Mouse (Mus musculus): Measurements from ENCODE around the gene Spag9. TPM values are rescaled to one million over a fixed set of nuclear protein-coding genes. Genes with fewer than 3 reads are reported as not detected.
A peak's percentile ranks its signal among the peaks of the same experiment; 100 is the strongest.

Gene Spag9
- total and polyA plus RNA-seq, 3 experiments = 21.0 to 32.1 (median 22.6) TPM

DNA sequence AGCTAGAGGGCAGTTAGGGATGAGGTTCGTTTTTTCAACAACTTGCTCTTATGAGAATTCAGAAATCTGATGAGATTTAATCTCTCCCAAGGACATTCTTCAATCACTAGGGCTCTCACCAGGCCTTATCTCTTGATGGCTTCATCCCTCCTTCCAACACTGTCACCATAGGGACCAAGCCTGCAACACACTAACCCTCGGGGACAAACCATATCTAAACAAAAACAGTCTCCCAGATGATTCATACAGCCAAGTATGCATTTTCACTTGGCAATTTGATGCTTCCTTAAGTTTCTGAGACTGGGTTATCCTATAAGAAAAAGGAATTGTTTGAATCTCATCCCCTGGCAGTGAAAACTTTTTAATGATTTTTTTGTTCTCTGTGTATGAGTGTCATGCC lies 37.1 kb downstream of the Spag9 start:
- Histone ChIP-seq H3K4me2 (ENCODE audit: insufficient read depth, low read depth, poor library complexity, severe bottlenecking) (no peak overlapping the region), H3K79me2 (replicated peaks; ENCODE audit: control insufficient read depth, extremely low read depth, insufficient read depth, poor library complexity, severe bottlenecking) (peaks cover 5% of the 10 kb centered on the region), H3K9ac (ENCODE audit: insufficient read depth, low read depth) (no peak overlapping the region), H3K36me3 (replicated peaks in 1 of 2; ENCODE audit: control insufficient read depth in 1 of 2, insufficient read depth in 1 of 2, low read length in 1 of 2) (peaks cover 0 to 21% of the 10 kb centered on the region in 2 experiments), H3K4me3 (replicated peaks in 1 of 3; ENCODE audit: low read depth in 2 of 3, low read length in 2 of 3, poor library complexity in 1 of 3) (no peak overlapping the region), H3K4me1 (ENCODE audit: control insufficient read depth in 1 of 2, insufficient read depth in 2 of 2) (peaks cover 0 to 4% of the 10 kb centered on the region in 2 experiments; a peak in 1 of 4 replicates), H3K9me3 (replicated peaks; ENCODE audit: low read length) (no peaks in the 10 kb centered on the region), H3K27me3 (replicated peaks) (no peaks in the 10 kb centered on the region), H3K27ac (ENCODE audit: insufficient read depth, low read depth) (no peak overlapping the region)
- dilution Hi-C loops (cut with MboI; ENCODE audit: extremely low pct_ligation_motif_present, extremely low pct_unique_long_range_greater_than_20kb, low sequenced_read_pairs) (no loop called here), in situ Hi-C loops (cut with MboI; ENCODE audit: low pct_ligation_motif_present, low pct_unique_long_range_greater_than_20kb, low sequenced_read_pairs) (no loop called here)
- TF ChIP-seq ETS1 (conservative IDR thresholded peaks at IDR 0.05; ENCODE audit: low read depth, low read length) (no peak), CHD1 (IDR thresholded peaks at IDR 0.05; ENCODE audit: low read depth, low read length) (no peak), MXI1 (IDR thresholded peaks at IDR 0.05; ENCODE audit: low read depth, low read length) (no peak), ZNF384 (IDR thresholded peaks at IDR 0.05; ENCODE audit: low read depth, low read length) (no peak), BHLHE40 (IDR thresholded peaks at IDR 0.05; ENCODE audit: low read depth, low read length) (no peak), PAX5 (IDR thresholded peaks at IDR 0.05; ENCODE audit: low read length) (no peak), NRF1 (IDR thresholded peaks at IDR 0.05; ENCODE audit: low read depth, low read length) (no peak), POLR2A (IDR thresholded peaks at IDR 0.05; ENCODE audit: low read depth, low read length) (no peak), TCF12 (IDR thresholded peaks at IDR 0.05; ENCODE audit: low read depth, low read length) (no peak), ZC3H11A (IDR thresholded peaks at IDR 0.05; ENCODE audit: low read depth, low read length) (no peak), CHD2 (IDR thresholded peaks at IDR 0.05; ENCODE audit: low read length) (no peak), KAT2A (IDR thresholded peaks at IDR 0.05; ENCODE audit: insufficient replicate concordance, low read length) (no peak), SMC3 (IDR thresholded peaks at IDR 0.05; ENCODE audit: low read depth, low read length) (no peak), SIN3A (IDR thresholded peaks at IDR 0.05; ENCODE audit: low read length) (no peak), MEF2A (IDR thresholded peaks at IDR 0.05; ENCODE audit: borderline replicate concordance, low read depth, low read length) (no peak), CTCF (conservative IDR thresholded peaks at IDR 0.05 in 1 of 2, IDR thresholded peaks at IDR 0.05 in 1 of 2; ENCODE audit: low read depth in 2 of 2, low read length in 2 of 2) (no peak), ZKSCAN1 (IDR thresholded peaks at IDR 0.05; ENCODE audit: borderline replicate concordance, low read depth, low read length) (no peak), MYC (IDR thresholded peaks at IDR 0.05; ENCODE audit: low read depth, low read length) (no peak), ELF1 (IDR thresholded peaks at IDR 0.05; ENCODE audit: low read depth, low read length) (no peak)
- DNase-seq (ENCODE audit: extremely low read depth) = no peak

DNA sequence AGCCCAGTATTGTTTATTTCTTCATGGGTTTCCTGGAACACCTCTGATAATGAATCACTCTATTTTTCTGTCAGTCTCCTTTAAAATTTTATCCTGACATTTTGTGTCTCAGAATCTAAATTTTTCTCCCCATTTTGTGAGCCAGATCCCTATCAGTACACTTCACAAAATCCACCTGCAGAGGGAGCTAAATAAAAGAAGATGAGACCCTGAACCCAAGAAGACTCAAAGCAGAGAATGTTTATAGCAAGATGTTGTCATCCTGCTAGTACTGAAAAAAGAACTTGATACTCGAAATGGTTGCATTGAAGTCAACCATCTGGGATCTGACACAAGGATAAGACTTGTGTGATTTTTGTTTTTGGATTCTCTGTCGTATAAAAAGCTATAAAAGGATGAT lies 40.1 kb downstream of the Spag9 start:
- Histone ChIP-seq H3K9ac (ENCODE audit: insufficient read depth, low read depth) (no peak overlapping the region), H3K4me3 (replicated peaks in 1 of 3; ENCODE audit: low read depth in 2 of 3, low read length in 2 of 3, poor library complexity in 1 of 3) (no peak overlapping the region), H3K27me3 (replicated peaks) (no peaks in the 10 kb centered on the region), H3K27ac (ENCODE audit: insufficient read depth, low read depth) (no peak overlapping the region), H3K4me2 (ENCODE audit: insufficient read depth, low read depth, poor library complexity, severe bottlenecking) (no peak overlapping the region), H3K4me1 (ENCODE audit: control insufficient read depth in 1 of 2, insufficient read depth in 2 of 2) (peaks cover 0 to 4% of the 10 kb centered on the region in 2 experiments; a peak in 1 of 4 replicates), H3K79me2 (replicated peaks; ENCODE audit: control insufficient read depth, extremely low read depth, insufficient read depth, poor library complexity, severe bottlenecking) (peaks cover 7% of the 10 kb centered on the region), H3K9me3 (replicated peaks; ENCODE audit: low read length) (no peaks in the 10 kb centered on the region), H3K36me3 (replicated peaks in 1 of 2; ENCODE audit: control insufficient read depth in 1 of 2, insufficient read depth in 1 of 2, low read length in 1 of 2) (peaks cover 0 to 24% of the 10 kb centered on the region in 2 experiments)
- TF ChIP-seq MAFK (IDR thresholded peaks at IDR 0.05; ENCODE audit: insufficient replicate concordance, low read length) (no peak), RCOR1 (conservative IDR thresholded peaks at IDR 0.05; ENCODE audit: low read depth, low read length) (no peak), ELF1 (IDR thresholded peaks at IDR 0.05; ENCODE audit: low read depth, low read length) (no peak), CTCF (conservative IDR thresholded peaks at IDR 0.05 in 1 of 2, IDR thresholded peaks at IDR 0.05 in 1 of 2; ENCODE audit: low read depth in 2 of 2, low read length in 2 of 2) (peak in 1 of 2 experiments; percentile 82; a peak in 2 of 4 replicates), ZC3H11A (IDR thresholded peaks at IDR 0.05; ENCODE audit: low read depth, low read length) (peak; percentile 13; the same call in 1 of the 2 replicates), RAD21 (IDR thresholded peaks at IDR 0.05; ENCODE audit: low read depth, low read length) (peak; percentile 73), HCFC1 (IDR thresholded peaks at IDR 0.05; ENCODE audit: low read depth, low read length) (no peak), SMC3 (IDR thresholded peaks at IDR 0.05; ENCODE audit: low read depth, low read length) (peak; percentile 60)
- in situ Hi-C loops (cut with MboI; ENCODE audit: low pct_ligation_motif_present, low pct_unique_long_range_greater_than_20kb, low sequenced_read_pairs) (no loop called here), dilution Hi-C loops (cut with MboI; ENCODE audit: extremely low pct_ligation_motif_present, extremely low pct_unique_long_range_greater_than_20kb, low sequenced_read_pairs) (no loop called here)
- DNase-seq (ENCODE audit: extremely low read depth) = peak; percentile 46

Data from CH12.LX (cell line).